Mouse (Mus musculus) monocyte, adult 2 months (primary cell): ENCODE measurements around the gene Zfp654.
A peak's percentile ranks its signal among the peaks of the same experiment; 100 is the strongest.
"Not testable (repeated sequence)": the region's sequence is repeated elsewhere in the genome, so short reads cannot be mapped to it uniquely, and the experiment has no call there.

Experiments used
- DNase-seq, 2 experiments: peaks; one replicate each; pipeline ENCODE4 v3.0.0; 2022; ENCODE audit warnings: low spot score in 2 of 2, low read depth in 1 of 2

The Zfp654 gene

DNA sequence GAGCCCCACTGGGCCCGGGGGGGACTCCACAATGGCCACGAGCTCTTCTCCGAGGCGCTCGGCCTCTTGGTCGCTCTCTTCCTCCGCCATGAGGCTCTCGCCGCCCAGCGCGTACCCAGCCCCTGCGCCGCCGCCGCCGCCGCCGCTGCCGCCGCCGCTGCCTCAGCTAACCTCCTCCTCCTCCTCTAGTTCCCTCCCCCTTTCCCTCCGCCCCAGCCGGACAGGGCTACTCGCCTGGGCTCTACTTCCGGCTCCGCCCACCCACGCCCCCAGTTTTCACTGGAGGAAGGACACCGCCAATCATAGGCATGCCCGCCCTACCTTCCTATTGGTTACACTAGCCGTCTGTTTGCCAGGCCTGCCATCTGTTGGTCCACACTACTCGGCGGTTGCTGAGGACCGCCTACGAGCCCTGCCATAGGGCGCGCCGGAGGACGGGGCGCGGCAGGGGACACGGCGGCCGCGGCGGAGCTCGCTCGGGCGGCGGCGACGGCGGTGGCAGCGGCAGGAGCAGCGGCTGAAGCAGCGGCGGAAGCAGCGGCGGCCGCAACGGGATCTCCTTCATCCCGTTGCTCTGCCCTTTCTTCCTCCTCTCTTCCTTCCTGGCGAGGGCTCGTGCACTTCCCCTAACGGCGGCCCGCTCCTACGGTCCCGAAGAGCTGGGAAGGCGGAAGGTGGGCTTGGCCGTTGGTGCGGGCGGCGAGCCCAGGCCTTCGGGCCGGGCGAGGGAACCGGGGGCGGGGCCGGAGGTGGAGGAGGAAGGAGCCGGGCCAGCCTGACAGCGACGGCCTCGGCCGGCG lies at the start of gene Zfp654, which contains the start of gene Cggbp1:
Gene Zfp654 (minus strand): TSS at position 90 of the 800 bp plus-strand sequence.
Gene Cggbp1 (plus strand): TSS at position 434 of the 800 bp plus-strand sequence.
- DNase-seq: peak; percentile 99 to 100

DNA sequence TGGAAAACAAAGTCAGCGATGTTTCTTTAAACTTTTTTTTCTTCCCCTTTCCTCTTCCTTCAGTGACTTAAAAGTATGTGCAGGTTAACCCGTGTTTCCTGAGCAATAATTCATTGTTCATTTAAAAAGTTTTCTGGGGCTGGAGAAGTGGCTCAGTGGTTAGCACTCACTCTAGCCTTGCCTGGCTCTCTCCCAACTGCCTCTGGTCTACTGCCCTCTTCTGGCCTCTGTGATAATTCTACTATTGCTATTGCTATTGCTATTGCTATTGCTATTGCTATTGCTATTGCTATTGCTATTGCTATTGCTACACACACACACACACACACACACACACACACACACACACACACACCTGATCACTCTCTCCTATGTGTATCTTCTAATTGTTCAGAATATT lies 47.6 kb upstream of the Zfp654 start:
- DNase-seq: no peak

DNA sequence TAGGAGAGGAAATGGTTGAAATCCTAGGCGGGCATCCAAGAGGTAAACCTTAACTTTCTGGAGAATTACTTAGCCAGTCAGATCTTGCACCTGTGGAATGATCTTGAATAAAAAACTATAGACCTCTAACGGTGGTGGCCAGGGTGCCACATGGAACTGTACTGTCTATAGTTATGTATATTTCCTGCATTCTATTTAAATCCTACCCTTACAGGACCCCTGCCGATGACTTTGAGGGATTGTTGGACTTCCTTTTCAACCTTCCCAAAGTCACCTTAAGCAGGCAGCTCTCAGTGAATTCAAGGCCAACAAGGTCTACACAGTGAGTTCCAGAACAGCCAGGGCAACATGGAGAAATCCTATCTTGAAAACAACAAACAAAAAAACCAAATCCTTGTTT lies 38.0 kb upstream of the Zfp654 start:
- DNase-seq: no peak

DNA sequence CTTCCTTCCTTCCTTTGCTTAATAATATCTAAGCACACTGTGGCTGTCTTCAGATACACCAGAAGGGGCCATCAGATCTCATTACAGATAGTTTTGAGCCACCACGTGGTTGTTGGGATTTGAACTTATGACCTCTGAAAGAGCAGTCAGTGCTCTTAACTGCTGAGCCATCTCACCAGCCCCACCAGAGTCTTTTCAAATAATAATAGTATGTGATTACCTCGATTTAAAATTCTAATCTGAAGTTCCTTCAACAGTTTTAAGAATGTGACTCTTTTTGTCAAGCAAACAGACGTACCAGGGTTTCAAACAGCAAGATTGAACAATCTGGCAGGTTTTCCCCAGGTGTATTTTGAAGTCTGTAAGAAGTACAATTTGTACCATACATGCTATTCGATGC lies 34.1 kb upstream of the Zfp654 start:
- DNase-seq: no peak

DNA sequence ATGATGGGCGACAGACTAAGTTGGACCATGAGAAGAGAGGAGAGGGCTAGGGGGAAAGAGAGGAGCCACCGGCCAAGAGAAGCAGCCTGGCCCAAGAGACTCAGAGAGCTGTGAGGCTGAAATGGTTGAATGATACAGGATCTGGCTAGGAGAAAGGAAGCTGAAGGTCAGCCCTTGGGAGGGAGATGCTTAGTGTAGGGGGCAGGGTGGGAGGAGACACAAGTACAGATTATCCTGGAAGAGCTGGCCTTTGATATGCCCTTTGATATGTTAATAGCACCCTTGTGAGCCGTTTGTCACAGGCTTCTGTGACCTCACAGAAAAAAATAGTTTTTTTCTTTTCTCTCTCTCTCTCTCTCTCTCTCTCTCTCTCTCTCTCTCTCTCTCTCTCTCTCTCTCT lies 33.7 kb upstream of the Zfp654 start:
- no peak for DNase-seq

DNA sequence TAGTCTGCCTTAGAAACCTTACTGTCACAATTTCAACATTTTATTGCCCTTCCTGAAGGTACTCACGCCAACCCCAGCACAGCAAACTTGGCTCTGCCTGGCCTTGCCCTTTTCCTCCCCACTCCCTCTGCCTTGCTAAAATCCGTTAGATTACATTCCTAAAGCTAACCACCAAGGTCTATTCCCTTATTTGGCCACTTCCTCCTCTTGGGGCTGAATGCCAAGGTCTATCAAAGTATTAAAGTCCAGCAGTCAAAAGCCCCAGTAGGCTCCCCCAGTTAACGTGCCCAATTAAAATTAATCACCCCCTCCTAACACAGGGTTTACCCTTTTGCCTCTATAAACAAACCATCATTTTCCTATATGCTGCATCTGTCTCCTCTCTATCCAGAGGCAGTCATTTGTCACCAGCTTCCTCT lies 33.0 kb upstream of the Zfp654 start:
- DNase-seq: no peak

DNA sequence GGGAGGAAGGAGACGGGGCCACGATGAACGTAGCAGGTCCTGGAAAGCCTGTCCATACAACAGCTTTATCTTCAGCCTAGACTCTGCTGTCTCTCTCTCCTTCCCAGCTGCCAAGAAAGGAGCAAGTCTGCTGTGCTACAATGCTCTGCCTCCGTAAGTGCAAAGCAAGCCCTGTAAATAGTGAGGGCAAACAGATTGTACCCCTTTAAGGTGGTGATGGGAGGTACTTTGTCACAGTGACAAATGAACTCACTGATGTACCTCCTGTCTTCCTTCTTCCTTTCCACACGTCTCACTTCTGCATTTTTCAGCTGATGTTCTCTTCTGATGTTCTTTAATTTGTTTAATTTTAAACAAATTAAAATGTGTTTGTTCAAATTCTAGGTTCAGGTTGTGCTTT lies 32.4 kb upstream of the Zfp654 start:
- no peak for DNase-seq

DNA sequence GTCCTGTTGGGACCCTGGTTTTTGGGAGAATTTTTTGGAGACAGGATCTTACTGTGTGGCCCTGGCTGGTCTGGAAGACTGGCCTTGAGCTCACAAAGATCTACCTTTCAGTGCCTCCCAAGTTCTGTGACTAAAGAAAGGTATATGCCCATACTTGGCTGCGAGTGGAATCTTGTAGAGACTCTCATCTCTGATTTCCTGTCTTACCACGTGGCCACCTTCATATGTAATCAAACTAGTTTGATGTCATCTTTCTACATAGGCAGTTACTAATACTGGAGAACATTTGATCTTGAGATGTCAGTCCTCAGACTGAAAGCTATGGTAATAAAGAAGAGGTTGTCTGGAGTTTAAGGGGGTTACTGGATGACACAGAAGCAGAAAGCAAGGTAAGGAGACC lies 30.0 kb upstream of the Zfp654 start:
- DNase-seq: no peak

DNA sequence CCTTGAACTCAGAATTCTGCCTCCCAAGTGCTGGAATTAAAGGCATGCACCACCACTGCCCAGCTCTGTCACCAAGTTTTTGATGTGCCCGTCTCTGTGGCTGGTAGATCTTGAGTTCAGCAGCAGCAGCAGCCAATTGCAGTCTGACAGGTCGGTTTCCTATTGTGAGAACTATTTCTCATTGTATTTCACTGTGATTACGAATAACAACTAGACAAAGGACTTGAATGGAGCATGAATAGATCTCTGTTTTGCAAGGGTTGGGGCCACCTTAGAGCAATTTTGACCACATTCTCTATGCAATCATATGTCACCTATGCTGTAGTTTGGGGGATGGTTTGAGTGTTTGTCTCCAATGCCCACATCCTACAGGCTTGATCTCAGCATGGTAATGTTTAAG lies 29.5 kb upstream of the Zfp654 start:
- DNase-seq: no peak

DNA sequence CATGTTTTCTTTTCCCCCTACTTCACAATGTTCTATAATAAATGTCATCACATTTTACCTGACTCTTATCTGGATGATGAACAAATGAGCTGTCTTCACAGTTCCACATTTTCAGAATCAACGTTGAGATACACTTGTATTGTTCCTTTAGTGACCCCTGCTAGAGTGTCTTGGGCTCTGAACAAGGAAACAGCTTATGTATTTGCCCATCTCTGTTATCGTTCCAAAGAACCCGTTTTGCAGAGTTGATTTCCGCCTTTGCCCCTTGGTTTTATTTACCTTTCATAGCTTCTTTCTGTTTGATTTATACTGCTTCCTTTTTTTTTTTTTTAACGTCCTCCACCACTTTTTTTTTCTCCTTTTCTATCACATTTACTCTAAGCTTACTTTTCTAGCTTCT lies 28.3 kb upstream of the Zfp654 start:
- no peak for DNase-seq

DNA sequence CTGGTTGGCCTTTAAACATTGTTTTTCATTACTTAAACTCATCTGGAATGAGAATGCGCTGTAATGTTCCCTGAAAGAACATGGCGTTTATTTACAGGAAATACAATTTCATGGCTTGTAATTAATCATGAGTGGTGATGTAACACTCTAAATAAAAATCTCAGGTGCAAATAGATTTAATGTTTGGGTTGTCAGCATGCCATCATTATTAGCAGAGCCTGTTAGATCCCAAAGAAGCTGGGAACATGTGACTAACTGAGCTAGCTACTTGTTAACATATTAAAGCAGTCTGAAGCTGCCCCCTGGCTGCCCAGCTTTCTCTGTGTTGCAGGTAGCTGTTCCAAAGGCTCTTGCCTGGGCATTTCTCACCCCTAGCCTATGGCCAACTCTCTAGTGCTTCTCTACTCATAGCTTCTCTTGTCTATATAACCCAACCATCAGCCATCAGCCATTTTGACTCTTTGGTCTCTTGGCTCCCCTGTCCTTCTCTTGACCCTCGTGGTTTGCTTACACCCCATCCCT lies 27.2 kb upstream of the Zfp654 start:
- no peak for DNase-seq

DNA sequence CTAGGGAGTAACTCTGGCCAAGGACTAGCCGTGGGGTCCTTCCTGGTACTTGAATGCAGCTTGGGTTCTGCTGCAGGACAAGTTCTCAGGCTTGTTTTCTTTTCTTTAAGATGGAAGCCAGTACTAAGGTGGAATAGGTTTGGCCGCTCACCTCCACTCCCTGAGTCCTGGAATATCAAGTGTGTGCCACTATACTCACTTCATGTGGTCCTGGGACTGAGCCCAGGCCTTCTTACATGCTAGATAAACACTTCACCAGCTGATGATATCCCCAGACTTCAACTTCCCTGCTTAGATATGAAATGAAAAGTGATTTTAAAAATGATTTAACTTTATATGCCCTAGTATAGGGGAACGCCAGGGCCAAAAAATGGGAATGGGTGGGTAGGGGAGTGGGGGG lies 25.9 kb upstream of the Zfp654 start:
- DNase-seq: no peak

DNA sequence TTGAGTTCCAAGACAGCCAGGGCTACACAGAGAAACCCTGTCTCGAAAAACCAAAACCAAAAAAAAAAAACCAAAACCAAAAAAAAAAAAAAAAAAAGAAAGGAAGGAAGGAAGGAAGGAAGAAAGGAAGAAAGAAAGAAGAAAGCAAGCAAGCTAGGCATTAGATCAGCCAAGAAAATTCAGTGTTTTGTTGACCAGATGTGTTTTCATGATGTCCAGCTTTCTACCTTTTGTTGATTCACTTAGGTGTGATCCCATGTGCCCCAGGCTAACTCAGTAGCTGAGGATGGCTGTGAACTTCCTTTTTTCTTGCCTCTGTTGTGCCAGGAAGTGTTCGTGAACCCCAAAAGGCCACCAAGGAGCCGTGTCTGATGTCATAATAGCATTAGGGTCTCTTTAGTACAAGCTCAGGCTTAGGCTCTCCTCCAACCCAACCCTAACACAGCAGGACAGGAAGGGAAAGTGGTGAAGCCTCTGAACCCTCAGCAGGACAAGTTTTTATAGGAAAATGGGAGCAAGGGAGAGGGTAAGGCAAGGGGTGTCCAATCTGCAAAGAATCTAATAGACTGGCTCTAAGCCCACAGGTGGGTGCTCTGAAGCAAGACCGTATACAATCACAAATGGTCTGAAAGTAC lies 25.3 kb upstream of the Zfp654 start:
- no peak for DNase-seq

DNA sequence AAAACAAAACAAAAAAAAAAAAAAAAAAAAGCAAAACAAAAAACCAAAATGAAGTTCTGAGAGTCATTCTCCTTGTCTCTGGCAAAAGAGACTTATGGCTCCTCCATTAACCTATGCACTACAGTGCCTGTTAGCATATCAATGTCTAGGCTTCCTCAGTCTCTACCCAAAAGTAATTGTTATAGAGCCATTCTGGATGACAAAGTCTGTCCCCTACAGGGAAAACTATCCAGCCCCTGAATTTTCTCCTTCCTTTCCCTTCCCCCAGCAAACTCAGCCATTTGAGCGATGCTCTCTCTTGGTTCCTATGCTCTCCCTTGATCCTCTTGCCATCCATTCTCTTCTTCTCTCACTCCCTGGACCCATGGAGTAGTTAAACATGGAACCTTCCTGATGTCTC lies 24.4 kb upstream of the Zfp654 start:
- no peak for DNase-seq

DNA sequence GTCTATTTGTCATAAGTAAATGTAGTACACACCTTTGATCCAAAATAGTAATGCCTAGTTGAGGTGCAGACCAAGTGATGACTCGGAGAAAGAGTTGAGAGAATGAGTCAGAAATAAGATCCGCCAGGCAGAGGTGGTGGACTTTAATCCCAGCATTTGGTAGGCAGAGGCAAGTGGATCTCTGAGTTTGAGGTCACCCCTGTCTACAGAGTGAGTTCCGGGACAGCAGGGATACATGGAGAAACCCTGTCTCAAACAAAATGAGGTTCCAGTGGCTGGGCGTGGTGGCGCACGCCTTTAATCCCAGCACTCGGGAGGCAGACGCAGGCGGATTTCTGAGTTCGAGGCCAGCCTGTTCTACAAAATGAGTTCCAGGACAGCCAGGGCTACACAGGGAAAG lies 23.9 kb upstream of the Zfp654 start:
- no peak for DNase-seq

DNA sequence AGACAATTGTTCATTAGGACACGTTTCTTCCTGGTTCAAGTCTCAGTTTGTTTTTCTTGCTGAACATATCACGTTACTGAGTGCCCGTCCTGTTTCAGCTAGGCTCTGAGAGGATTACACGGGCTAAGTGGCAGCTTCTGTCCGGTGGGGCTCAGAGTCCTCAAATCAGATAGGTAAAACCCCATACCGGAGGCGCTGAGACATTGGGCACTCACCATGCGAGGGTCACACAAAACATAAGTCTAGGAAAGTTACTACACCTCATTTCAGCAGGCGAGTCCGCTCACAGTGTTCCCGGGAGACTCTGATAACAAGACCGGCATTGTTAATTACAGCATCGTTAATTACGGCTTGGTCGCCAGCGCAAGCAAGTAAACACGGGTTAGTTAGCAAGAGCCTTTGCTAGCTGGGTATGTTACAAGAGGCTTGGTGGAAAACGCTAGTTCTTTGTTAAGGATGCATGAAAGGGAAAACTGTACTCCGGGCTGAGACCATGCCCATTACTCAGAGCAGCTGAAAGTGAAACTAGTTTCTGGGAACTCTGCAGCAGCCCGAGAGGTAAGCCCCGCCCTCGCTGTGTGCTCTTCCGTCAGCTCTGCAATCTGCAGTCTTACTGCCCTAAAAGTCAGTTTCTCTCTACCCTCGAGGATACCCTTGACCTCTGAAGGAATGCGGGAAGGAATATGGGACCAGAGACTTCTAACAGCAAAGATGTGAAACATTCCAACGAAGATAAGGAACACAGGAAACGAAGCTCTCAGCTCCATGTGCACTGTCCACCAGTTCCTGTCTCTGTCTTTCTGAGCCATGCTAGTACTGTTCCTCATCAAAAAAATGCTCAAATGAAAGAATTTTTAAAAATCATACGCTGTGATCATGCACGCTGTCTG lies 22.2 kb upstream of the Zfp654 start:
- peak; percentile 16 to 45 for DNase-seq

DNA sequence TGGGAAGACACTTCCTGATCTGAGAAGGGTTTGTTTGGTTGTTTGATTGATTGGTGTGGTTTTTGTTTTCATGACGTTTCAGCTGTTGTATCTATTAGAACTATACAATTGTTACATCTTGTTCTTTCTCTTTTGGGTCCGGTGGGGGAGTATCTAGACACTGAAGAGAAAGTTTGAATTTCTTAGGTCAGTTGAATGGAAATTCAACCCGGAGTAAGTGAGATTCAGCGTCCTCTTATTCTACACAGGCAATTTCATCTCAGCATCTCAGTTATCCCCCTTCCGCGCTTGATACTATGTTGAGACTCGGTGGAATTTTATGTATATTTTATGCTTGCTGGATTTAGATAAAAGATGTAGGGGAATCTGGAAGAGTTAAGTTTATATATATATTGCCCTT lies 21.4 kb upstream of the Zfp654 start:
- DNase-seq: no peak

DNA sequence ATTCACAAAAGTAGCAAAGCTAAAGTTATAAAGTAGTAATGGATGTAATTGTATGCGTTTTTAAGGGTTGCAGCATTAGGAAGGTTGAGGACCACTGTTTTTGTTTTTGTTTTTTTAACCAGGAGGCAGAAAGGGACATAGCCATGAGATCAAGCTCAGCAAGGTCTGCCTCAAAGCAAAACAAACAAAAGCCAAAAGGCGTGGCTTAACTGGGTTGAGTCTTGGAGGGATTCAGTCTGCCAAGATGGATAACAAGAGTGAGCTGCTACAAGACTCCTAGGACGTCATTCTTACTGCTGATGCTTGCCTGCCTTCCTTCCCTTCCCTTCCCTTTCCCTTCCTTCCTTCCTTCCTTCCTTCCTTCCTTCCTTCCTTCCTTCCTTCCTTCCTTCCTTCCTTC lies 20.8 kb upstream of the Zfp654 start:
- DNase-seq: no peak

DNA sequence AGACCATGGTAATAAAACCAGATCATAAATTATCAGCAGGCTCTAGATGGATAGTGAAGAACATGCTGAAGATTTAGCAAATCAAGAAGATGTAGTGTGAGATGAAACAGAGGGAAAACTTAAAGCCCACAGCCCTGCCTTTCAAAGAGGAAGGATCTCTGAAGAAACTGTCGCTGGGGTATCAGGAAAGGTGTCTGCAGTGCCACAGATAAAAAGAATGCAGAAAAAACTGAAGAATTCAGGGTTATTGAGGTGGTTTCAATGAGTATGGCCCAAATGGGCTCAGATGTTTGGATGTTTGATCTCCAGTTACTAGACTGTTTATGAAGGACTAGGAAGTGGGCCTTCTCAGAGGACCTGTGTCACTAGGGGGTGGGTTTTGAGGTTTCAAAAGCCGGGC lies 18.2 kb upstream of the Zfp654 start:
- DNase-seq: no peak

DNA sequence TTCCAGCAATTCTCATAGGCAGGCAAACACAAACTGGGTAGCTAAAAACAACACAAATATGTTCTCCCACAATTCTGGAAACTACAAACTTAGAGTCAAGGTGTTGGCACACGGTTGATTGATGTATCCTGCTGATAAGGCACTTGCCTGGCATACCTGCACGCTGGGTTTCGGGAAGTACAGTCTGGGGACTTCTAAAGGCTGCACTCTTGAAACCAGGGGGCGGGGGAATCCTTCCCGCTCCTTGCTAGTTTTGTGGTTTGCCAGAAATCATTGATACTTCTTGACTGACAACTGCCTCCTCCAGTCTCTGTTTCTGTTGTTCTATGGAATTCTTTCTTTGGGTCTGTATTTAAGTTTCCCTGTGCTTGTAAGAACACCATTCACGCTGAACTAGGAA lies 17.2 kb upstream of the Zfp654 start:
- no peak for DNase-seq

DNA sequence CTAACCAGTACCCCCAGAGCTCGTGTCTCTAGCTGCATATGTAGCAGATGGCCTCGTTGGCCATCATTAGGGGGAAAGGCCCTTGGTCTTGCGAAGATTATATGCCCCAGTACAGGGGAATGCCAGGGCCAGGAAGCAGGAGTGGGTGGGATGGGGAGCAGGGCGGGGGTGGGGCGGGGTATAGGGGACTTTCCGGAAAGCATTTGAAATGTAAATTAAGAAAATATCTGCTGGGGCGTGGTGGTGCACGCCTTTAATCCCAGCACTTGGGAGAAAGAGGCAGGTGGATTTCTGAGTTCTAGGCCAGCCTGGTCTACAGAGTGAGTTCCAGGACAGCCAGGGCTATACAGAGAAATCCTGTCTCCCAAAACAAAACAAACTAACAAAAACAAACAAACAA lies 14.4 kb upstream of the Zfp654 start:
- DNase-seq: not testable (repeated sequence)

DNA sequence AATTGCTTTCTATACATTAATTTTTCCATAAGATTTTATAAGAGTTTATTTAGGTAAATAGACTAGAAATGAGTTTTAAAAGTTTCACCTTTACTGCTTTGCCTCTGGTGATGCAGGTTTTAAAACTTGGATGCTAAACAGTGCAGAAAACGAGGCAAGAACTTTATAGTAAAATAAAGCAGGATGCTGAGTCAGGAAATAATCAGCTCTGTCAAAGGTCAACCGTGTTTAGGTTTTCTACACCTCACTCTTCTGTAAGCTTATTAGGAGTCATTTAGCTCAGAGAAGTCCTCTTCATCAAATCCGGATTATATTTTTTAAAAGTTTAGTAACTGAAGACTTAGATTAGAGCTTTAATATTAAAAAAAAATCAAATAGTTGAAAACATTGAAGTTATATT lies 5.5 kb upstream of the Zfp654 start:
- DNase-seq: no peak
